Mouse (Mus musculus) MEL (cell line): Measurements from ENCODE around the gene Esyt3.

ENCODE experiments used
- CTCF ChIP-seq, 3 experiments: IDR thresholded peaks in 2 of 3; conservative IDR thresholded peaks in 1 of 3; 2 replicates each; pipeline ENCODE4 v1.5.1; 2011 to 2012; ENCODE audit warnings: low read length in 3 of 3, low read depth in 2 of 3, mild to moderate bottlenecking in 2 of 3, improper control_type of control experiment in 1 of 3, inconsistent platforms in 1 of 3, mixed read lengths in 1 of 3, moderate library complexity in 1 of 3; ENCODE audit not compliant: control insufficient read depth in 1 of 3, insufficient read depth in 1 of 3, poor library complexity in 1 of 3, severe bottlenecking in 1 of 3
- ETS1 ChIP-seq: IDR thresholded peaks from 2 replicates; pipeline ENCODE4 v1.6.1; 2012; ENCODE audit warnings: low read depth, mild to moderate bottlenecking, inconsistent platforms, low read length, improper control_type of control experiment, moderate library complexity
- JUND ChIP-seq: IDR thresholded peaks from 2 replicates; pipeline ENCODE4 v1.6.1; 2011; ENCODE audit warnings: low read depth, mild to moderate bottlenecking, improper control_type of control experiment, low read length
- MAZ ChIP-seq: IDR thresholded peaks from 2 replicates; pipeline ENCODE4 v1.6.1; 2012; ENCODE audit warnings: low read depth, mild to moderate bottlenecking, inconsistent platforms, low read length, improper control_type of control experiment
- NRF1 ChIP-seq: IDR thresholded peaks from 2 replicates; pipeline ENCODE4 v1.6.1; 2014; ENCODE audit warnings: low read depth, mild to moderate bottlenecking, inconsistent platforms, low read length, improper control_type of control experiment, moderate library complexity; ENCODE audit not compliant: poor library complexity, insufficient read depth, severe bottlenecking
- POLR2A ChIP-seq, 2 experiments: IDR thresholded peaks; 2 replicates each; pipeline ENCODE4 v1.6.1; 2011 to 2012; ENCODE audit warnings: low read length in 2 of 2, mild to moderate bottlenecking in 2 of 2, control low read depth in 1 of 2, improper control_type of control experiment in 1 of 2, low read depth in 1 of 2, moderate library complexity in 1 of 2; ENCODE audit not compliant: control insufficient read depth in 1 of 2, insufficient read depth in 1 of 2, poor library complexity in 1 of 2
- RAD21 ChIP-seq: IDR thresholded peaks from 2 replicates; pipeline ENCODE4 v1.6.1; 2011; ENCODE audit warnings: mild to moderate bottlenecking, low read depth, low read length, improper control_type of control experiment
- ZC3H11A ChIP-seq: IDR thresholded peaks from 2 replicates; pipeline ENCODE4 v1.6.1; 2012; ENCODE audit warnings: low read depth, mild to moderate bottlenecking, inconsistent platforms, low read length, improper control_type of control experiment

DNA sequence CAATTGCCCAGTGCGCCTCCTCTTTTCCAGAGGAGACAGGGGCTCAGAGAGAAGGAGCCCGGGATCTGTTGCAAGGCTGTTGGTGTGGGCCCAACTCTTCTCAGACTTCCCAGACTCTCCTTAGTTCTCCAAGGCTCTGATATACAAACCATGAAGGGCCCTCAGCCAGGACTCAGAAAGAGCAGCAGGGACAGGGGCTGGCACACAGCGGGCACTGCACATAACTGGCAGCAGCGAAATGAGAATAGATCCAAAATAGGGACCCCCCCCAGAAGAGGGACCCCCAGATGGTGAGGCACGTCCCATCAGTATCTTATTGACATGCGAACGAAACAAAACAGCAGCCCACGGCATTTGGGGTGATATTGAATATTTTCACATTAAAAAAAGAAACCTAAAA is 34.8 kb upstream of the Esyt3 start:
- no peak for TF ChIP-seq NRF1
- no peak for TF ChIP-seq POLR2A (IDR thresholded peaks at IDR 0.05; ENCODE audit: control insufficient read depth in 1 of 2, insufficient read depth in 1 of 2, low read depth in 1 of 2, low read length in 2 of 2, poor library complexity in 1 of 2)
- no peak for TF ChIP-seq JUND
- TF ChIP-seq ZC3H11A: no peak
- no peak for TF ChIP-seq ETS1
- TF ChIP-seq MAZ: no peak
- TF ChIP-seq CTCF (IDR thresholded peaks at IDR 0.05 in 2 of 3, conservative IDR thresholded peaks at IDR 0.05 in 1 of 3; ENCODE audit: control insufficient read depth in 1 of 3, insufficient read depth in 1 of 3, low read depth in 2 of 3, low read length in 3 of 3, poor library complexity in 1 of 3, severe bottlenecking in 1 of 3): no peak
- TF ChIP-seq RAD21: no peak
